ENCODE assay signal across 8 mouse cellular contexts in the genomic region with DNA sequence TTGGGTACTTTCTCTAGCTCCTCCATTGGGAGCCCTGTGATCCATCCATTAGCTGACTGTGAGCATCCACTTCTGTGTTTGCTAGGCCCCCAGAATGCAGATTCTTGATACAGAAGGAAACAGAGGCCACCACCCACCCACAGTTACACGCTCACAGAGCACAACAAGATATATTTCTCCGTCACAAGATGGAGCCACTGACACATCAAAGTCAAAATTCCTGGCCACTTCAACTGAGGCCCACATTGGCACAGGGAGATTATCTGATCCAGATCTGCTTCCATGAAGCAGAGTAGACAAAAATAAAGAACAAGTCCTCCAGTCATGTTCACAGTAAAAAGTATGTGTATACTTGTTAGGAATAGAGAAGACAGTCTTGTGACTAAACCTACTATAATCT. TPM values are rescaled to one million over a fixed set of nuclear protein-coding genes. Genes with fewer than 3 reads are reported as not detected.
DNase-seq lines count a peak whose midpoint lies in the region; ATAC-seq and TF ChIP-seq lines count a peak whose summit lies in the region.

No protein-coding gene starts in this region.

- peak; percentile 30 for DNase-seq in gastrocnemius, adult 2 months
- DNase-seq in gastrocnemius, postnatal 36 days, result no peak
- DNase-seq in midbrain, embryonic 14.5 days, result peak; percentile 65
- DNase-seq in midbrain, embryonic 11.5 days (ENCODE audit: low spot score, missing footprints), result no peak
- peak; percentile 71 for DNase-seq in brain, adult 2 months (ENCODE audit: low read depth, low spot score)
- peak; percentile 21 for DNase-seq in lung, postnatal 14 days
- no peak for DNase-seq in spleen, postnatal 10 days (ENCODE audit: low spot score in 2 of 2)
- DNase-seq in gastrocnemius, postnatal 10 days, result no peak

- WGBS in midbrain, embryonic 14.5 days, result 52% methylated on average over 2 of the region's 2 CpGs
- WGBS in midbrain, embryonic 11.5 days, result 42% methylated on average over 2 of the region's 2 CpGs

- H3K9me3 ChIP-seq in midbrain, embryonic 14.5 days (ENCODE audit: control insufficient read depth, low read length), result no peaks in the 10 kb centered on the region
- H3K9me3 ChIP-seq in midbrain, embryonic 11.5 days (ENCODE audit: control insufficient read depth, low read length), result no peaks in the 10 kb centered on the region

- no peak overlapping the region for H3K4me2 ChIP-seq in midbrain, embryonic 14.5 days (ENCODE audit: low read length)
- H3K4me2 ChIP-seq in midbrain, embryonic 11.5 days, result no peak overlapping the region

- no peaks in the 10 kb centered on the region for H3K4me1 ChIP-seq in midbrain, embryonic 14.5 days (ENCODE audit: control insufficient read depth, insufficient read depth, low read length)
- H3K4me1 ChIP-seq in midbrain, embryonic 11.5 days (ENCODE audit: control insufficient read depth, insufficient read depth, low read length), result no peaks in the 10 kb centered on the region

- H3K36me3 ChIP-seq in midbrain, embryonic 14.5 days (ENCODE audit: control insufficient read depth, insufficient read depth, low read length), result no peaks in the 10 kb centered on the region
- no peaks in the 10 kb centered on the region for H3K36me3 ChIP-seq in midbrain, embryonic 11.5 days (ENCODE audit: control insufficient read depth, insufficient read depth, low read length)

- H3K27ac ChIP-seq in gastrocnemius, adult 2 months, result no peak overlapping the region
- H3K27ac ChIP-seq in midbrain, embryonic 14.5 days (replicated peaks; ENCODE audit: low read depth, low read length), result no peak overlapping the region
- no peak overlapping the region for H3K27ac ChIP-seq in midbrain, embryonic 11.5 days (ENCODE audit: low read depth, low read length)

- no peaks in the 10 kb centered on the region for H3K27me3 ChIP-seq in midbrain, embryonic 14.5 days (ENCODE audit: control insufficient read depth, insufficient read depth, low read length)
- no peaks in the 10 kb centered on the region for H3K27me3 ChIP-seq in midbrain, embryonic 11.5 days (ENCODE audit: control insufficient read depth, insufficient read depth, low read length)

- no peak overlapping the region for H3K4me3 ChIP-seq in gastrocnemius, adult 2 months
- H3K4me3 ChIP-seq in midbrain, embryonic 14.5 days (replicated peaks; ENCODE audit: low read depth, low read length), result no peak overlapping the region
- H3K4me3 ChIP-seq in midbrain, embryonic 11.5 days (ENCODE audit: low read depth, low read length), result no peak overlapping the region

- ATAC-seq in midbrain, embryonic 14.5 days (ENCODE audit: low FRiP score, low TSS enrichment), result no peak
- ATAC-seq in midbrain, embryonic 11.5 days (ENCODE audit: low FRiP score), result no peak

- H3K9ac ChIP-seq in midbrain, embryonic 14.5 days (replicated peaks; ENCODE audit: low read length), result no peak overlapping the region
- H3K9ac ChIP-seq in midbrain, embryonic 11.5 days (ENCODE audit: low read length), result no peak overlapping the region

- intact Hi-C loops in gastrocnemius, adult 2 months (cut with DNase I), result loop anchor here (2.0 to 10.0 kb wide), 2 partner anchors 65 to 237 kb away; partner anchors contain the start of gene Ccdc90b
- intact Hi-C loops in gastrocnemius, postnatal 36 days (cut with DNase I), result no loop called here

- TF ChIP-seq CTCF in gastrocnemius, adult 2 months (IDR thresholded peaks at IDR 0.05), result peak; percentile 59

RNA-seq across cellular contexts. Expression of gene Ankrd42, which starts 6.8 kb away (rescaled TPM):
- under 1 TPM; 0.31 to 0.39 TPM for total RNA-seq in gastrocnemius, adult 2 months (2021)
- under 1 TPM; 0.31 to 0.69 TPM for total RNA-seq in gastrocnemius, postnatal 36 days (2021)
- polyA plus RNA-seq in midbrain, embryonic 14.5 days (2014; fragmentation: Nextera tagmentation; extraction: Ambion mirVana), result 14.9 and 15.8 TPM in 2 replicates
- 6.4 and 8.1 TPM in 2 replicates for polyA plus RNA-seq in midbrain, embryonic 11.5 days (2014; fragmentation: Nextera tagmentation; extraction: Ambion mirVana)
- total RNA-seq in gastrocnemius, postnatal 10 days (2021), result 1 to 10 TPM; 1.0 to 1.9 TPM

RNA-seq across cellular contexts. Expression of gene Pcf11, which starts 39.6 kb away (rescaled TPM):
- 10 to 100 TPM; 19.2 to 25.9 TPM for total RNA-seq in gastrocnemius, adult 2 months (2021)
- total RNA-seq in gastrocnemius, postnatal 36 days (2021), result 10 to 100 TPM; 20.6 to 25.4 TPM
- 19.9 and 23.4 TPM in 2 replicates for polyA plus RNA-seq in midbrain, embryonic 14.5 days (2014; fragmentation: Nextera tagmentation; extraction: Ambion mirVana)
- 19.1 and 21.2 TPM in 2 replicates for polyA plus RNA-seq in midbrain, embryonic 11.5 days (2014; fragmentation: Nextera tagmentation; extraction: Ambion mirVana)
- 10 to 100 TPM; 24.6 to 34.6 TPM for total RNA-seq in gastrocnemius, postnatal 10 days (2021)

Comparison
In these comparisons a context has a peak if more than half of its experiments do, and no peak if none do; other contexts are left out.
1. DNase-seq: peak in gastrocnemius, adult 2 months (single experiment), midbrain, embryonic 14.5 days (single experiment), brain, adult 2 months (single experiment) and lung, postnatal 14 days (single experiment); none in gastrocnemius, postnatal 36 days (0 of 2), midbrain, embryonic 11.5 days (single experiment), spleen, postnatal 10 days (0 of 2) and gastrocnemius, postnatal 10 days (single experiment).